Mouse (Mus musculus) kidney, postnatal 0 days (tissue): Measurements from ENCODE around the gene Cdon. TPM values are rescaled to one million over a fixed set of nuclear protein-coding genes. Genes with fewer than 3 reads are reported as not detected.

ENCODE experiments used
- ATAC-seq: fragments of 200-750 bp; cut with Nextera tagmentation; replicated peaks from 2 replicates; pipeline ENCODE4 v1.8.0; 2017; ENCODE audit warnings: low read depth, moderate number of reproducible peaks, moderate TSS enrichment, moderate library complexity; ENCODE audit not compliant: low FRiP score
- DNase-seq: peaks from one replicate; pipeline ENCODE4 v3.0.0-alpha.2; 2016; ENCODE audit warnings: low spot score
- H3K27ac ChIP-seq: fragments of 300-500 bp; sonication (generic); 2 replicates; pipeline ENCODE4 v1.5.1; 2014; ENCODE audit warnings: mild to moderate bottlenecking
- H3K27me3 ChIP-seq: fragments of 300-500 bp; sonication (generic); 2 replicates; pipeline ENCODE4 v1.6.1; 2014; ENCODE audit warnings: low read length, mixed read lengths; ENCODE audit not compliant: insufficient read depth
- H3K36me3 ChIP-seq: fragments of 300-500 bp; sonication (generic); 2 replicates; pipeline ENCODE4 v1.6.1; 2014; ENCODE audit warnings: low read length, mixed read lengths; ENCODE audit not compliant: insufficient read depth
- H3K4me1 ChIP-seq: fragments of 300-500 bp; sonication (generic); replicated peaks from 2 replicates; pipeline ENCODE4 v1.6.1; 2014; ENCODE audit warnings: antibody characterized with exemption, low read length, mixed read lengths; ENCODE audit not compliant: insufficient read depth
- H3K4me2 ChIP-seq: fragments of 300-500 bp; sonication (generic); 2 replicates; pipeline ENCODE4 v1.6.1; 2014; ENCODE audit warnings: mild to moderate bottlenecking, low read length, moderate library complexity, mixed read lengths
- H3K4me3 ChIP-seq: fragments of 300-500 bp; sonication (generic); replicated peaks from 2 replicates; pipeline ENCODE4 v1.5.1; 2014; ENCODE audit warnings: low read depth, low read length
- H3K9ac ChIP-seq: fragments of 300-500 bp; sonication (generic); 2 replicates; pipeline ENCODE4 v1.6.1; 2014; ENCODE audit warnings: low read depth, low read length
- H3K9me3 ChIP-seq: fragments of 300-500 bp; sonication (generic); replicated peaks from 2 replicates; pipeline ENCODE4 v1.6.1; 2016; ENCODE audit warnings: low read length, inconsistent platforms, mixed read lengths
- CTCF ChIP-seq: IDR thresholded peaks from 2 replicates; pipeline ENCODE4 v1.5.1; 2016; ENCODE audit warnings: antibody characterized with exemption, low read depth, mild to moderate bottlenecking, moderate library complexity
- WGBS: fragments of 180-500 bp; shearing (Covaris S2); extraction: QIAGEN DNeasy Blood & Tissue Kit; methylation state at CpG from one replicate; pipeline ENCODE4 v1.1.7; 2014; 5-methylcytosine and 5-hydroxymethylcytosine counted together
- polyA plus RNA-seq: library from polyadenylated mRNA; unstranded; fragments of >200 nt; fragmentation: Nextera tagmentation; extraction: Ambion mirVana; gene quantifications from 2 replicates; pipeline ENCODE4 v1.2.1, GENCODE M21; 2015

The Cdon gene
- polyA plus RNA-seq, 1 experiment from 2014 or later: 2.2 TPM

DNA sequence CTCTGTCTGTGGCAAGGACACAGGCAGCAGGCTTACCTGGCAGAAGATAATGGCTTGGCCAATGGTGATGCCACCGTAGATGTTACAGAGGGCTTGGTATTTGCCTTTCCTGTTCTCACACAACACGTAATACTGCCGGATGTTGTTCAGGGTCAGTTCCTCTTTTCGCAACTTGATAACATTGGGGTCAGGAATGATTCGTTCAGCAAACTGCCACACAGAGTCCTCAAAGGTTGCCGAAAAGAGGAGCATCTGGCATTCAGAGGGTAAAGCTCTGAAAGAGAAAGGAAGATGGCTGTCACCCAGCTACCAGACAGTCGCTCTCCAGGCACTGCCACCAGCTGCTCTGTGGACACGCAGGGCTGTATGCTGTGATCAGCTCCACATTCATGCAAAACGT, 125.8 kb downstream of the Cdon start:
- H3K27me3 ChIP-seq: no peaks in the 10 kb centered on the region
- WGBS: 65% methylated on average over 9 of the region's 9 CpGs
- H3K36me3 ChIP-seq: no peaks in the 10 kb centered on the region
- H3K4me2 ChIP-seq: no peak overlapping the region
- H3K4me1 ChIP-seq: no peaks in the 10 kb centered on the region
- no peak overlapping the region for H3K27ac ChIP-seq
- H3K9ac ChIP-seq: no peak overlapping the region
- ATAC-seq (no peak), DNase-seq (no peak)
- TF ChIP-seq CTCF: no peak
- H3K9me3 ChIP-seq: no peaks in the 10 kb centered on the region
- H3K4me3 ChIP-seq: no peak overlapping the region

DNA sequence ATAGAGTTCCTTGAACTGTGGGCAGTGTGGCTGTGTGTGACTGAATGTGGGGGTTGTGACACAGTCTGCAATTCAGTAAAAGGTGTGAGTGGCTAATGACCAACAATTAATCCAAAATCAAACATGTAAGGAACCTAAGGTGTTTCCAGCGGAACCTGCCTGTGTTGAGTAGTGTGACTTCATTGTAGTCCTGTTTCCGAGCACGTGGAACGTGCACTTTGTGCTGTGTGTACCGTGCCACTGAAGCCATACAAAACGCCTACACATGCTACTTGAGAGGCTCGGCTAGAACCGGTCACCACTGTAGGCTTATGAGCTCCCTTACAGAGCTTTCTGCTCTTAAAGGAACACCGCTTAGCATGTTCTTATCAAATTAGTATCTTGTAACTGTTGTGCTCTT, 127.5 kb downstream of the Cdon start:
- H3K4me3 ChIP-seq: no peak overlapping the region
- no peak overlapping the region for H3K4me2 ChIP-seq
- TF ChIP-seq CTCF: no peak
- ATAC-seq: no peak
- no peaks in the 10 kb centered on the region for H3K4me1 ChIP-seq
- 71% methylated on average over 9 of the region's 9 CpGs for WGBS
- no peak overlapping the region for H3K27ac ChIP-seq
- DNase-seq: no peak
- no peaks in the 10 kb centered on the region for H3K27me3 ChIP-seq
- H3K9ac ChIP-seq: no peak overlapping the region
- no peaks in the 10 kb centered on the region for H3K9me3 ChIP-seq
- H3K36me3 ChIP-seq: no peaks in the 10 kb centered on the region

DNA sequence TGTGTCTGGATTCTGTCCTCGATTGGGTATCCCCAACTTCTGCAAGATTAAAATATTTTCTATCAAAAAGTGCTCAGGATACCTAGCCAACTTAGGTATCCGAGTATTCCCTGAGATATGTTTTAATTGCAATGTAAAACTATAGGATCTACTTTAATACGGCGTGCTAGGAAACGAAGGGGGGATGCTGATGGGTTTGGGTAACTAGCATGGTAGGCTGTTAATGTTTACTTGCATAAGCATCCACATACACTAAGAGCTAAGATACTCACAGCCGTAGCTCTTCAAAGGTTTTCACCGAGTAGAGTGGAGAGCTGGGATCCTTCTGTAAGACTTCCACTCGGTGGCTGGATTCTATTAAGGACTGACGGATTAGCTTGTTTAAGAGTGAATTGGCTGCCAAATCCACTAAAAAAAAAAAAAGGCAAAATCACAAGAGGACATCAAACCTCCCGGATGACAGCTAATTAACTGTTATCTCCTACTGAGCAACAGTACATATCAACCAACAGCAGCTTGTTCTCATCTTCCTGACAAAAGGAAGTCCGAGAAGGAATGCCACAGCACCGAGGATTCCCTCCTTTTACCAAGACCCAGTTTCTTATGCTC, 135.7 kb downstream of the Cdon start:
- Histone ChIP-seq H3K4me1 (peaks cover 12% of the 10 kb centered on the region), H3K27me3 (0 out of 2 replicates have a peak, but pooled peaks cover 5% of the 10 kb centered on the region), H3K9ac (no peak overlapping the region), H3K27ac (no peak overlapping the region), H3K9me3 (no peaks in the 10 kb centered on the region), H3K4me2 (no peak overlapping the region), H3K4me3 (no peak overlapping the region), H3K36me3 (peaks cover 2% of the 10 kb centered on the region; the same call in 1 of the 2 replicates)
- no peak for TF ChIP-seq CTCF
- WGBS: 71% methylated on average over 12 of the region's 12 CpGs
- DNase-seq (no peak), ATAC-seq (no peak)

Other genes starting within 250 kb of the Cdon start
- 64.6 and 66.7 TPM in 2 replicates for gene Dcps, start 245.1 kb upstream of the Cdon start, polyA plus RNA-seq
- gene Srpr, start 221.0 kb upstream of the Cdon start, polyA plus RNA-seq: 130 and 139 TPM in 2 replicates
- gene Tirap, start 220.8 kb upstream of the Cdon start, polyA plus RNA-seq: 7.4 and 10.2 TPM in 2 replicates
- 36.8 and 40.9 TPM in 2 replicates for gene Foxred1, start 210.1 kb upstream of the Cdon start, polyA plus RNA-seq
- 32.2 and 34.2 TPM in 2 replicates for gene Fam118b, start 153.3 kb upstream of the Cdon start, polyA plus RNA-seq
- 26.5 and 29.6 TPM in 2 replicates for gene Rpusd4, start 153.3 kb upstream of the Cdon start, polyA plus RNA-seq
- gene Gm1113, start 97.1 kb downstream of the Cdon start, polyA plus RNA-seq: not detected in 2 replicates
- 0.96 and 0.97 TPM in 2 replicates for gene Ddx25, start 137.4 kb downstream of the Cdon start, polyA plus RNA-seq
- gene Pus3, start 137.5 kb downstream of the Cdon start, polyA plus RNA-seq: 20.0 and 20.2 TPM in 2 replicates
- 0.28 and 0.36 TPM in 2 replicates for gene Pate2, start 149.2 kb downstream of the Cdon start, polyA plus RNA-seq
- gene Hyls1, start 149.3 kb downstream of the Cdon start, polyA plus RNA-seq: 7.6 and 8.1 TPM in 2 replicates
- not detected in 2 replicates for gene Pate4, start 190.8 kb downstream of the Cdon start, polyA plus RNA-seq
- gene Pate3, start 227.1 kb downstream of the Cdon start, polyA plus RNA-seq: not detected in 2 replicates